Mouse (Mus musculus) bone marrow, adult 2 months (tissue): Measurements from ENCODE around the gene Dnajb5.

Experiments
- CTCF ChIP-seq: fragments of 200-500 bp; IDR thresholded peaks from 2 replicates; pipeline ENCODE4 v1.5.1; 2011; ENCODE audit warnings: low read length, control low read depth; ENCODE audit not compliant: control insufficient read depth, insufficient read depth
- POLR2A ChIP-seq: fragments of 200-500 bp; IDR thresholded peaks from 2 replicates; pipeline ENCODE4 v1.6.1; 2011; ENCODE audit warnings: low read depth, mild to moderate bottlenecking, control low read depth, low read length, borderline replicate concordance; ENCODE audit not compliant: control insufficient read depth

DNA sequence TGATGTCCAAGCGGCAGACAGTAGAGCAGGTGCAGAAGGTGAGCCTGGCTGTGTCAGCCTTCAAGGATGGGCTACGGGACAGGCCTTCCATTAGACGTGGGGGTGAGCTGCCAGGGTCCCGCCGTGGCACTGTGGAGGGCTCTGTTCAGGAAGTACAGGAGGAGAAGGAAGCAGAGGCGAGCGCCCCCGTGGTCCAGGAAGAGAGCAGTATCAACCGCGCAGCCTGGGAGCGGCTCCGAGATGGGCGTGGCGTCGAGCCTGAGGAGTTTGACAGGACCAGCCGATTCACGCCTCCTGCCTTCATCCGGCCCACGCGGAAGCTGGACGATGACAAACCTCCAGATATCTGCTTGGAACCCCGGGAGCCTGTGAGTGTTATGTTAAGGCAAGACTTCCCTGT lies 16.0 kb upstream of the Dnajb5 start:
- TF ChIP-seq CTCF: no peak
- no peak for TF ChIP-seq POLR2A
